Mouse (Mus musculus): ENCODE results near the gene Exosc9. TPM values are rescaled to one million over a fixed set of nuclear protein-coding genes. Genes with fewer than 3 reads are reported as not detected.

The Exosc9 gene
- polyA plus RNA-seq, 1 experiment from 2014 or later, result 69.1 TPM

- no peak for ATAC-seq
- H3K27ac ChIP-seq (ENCODE audit: low read length), result no peak overlapping the region
- H3K4me3 ChIP-seq (ENCODE audit: low read length), result no peak overlapping the region
- H3K4me2 ChIP-seq (ENCODE audit: low read depth, low read length), result no peak overlapping the region
- H3K9me3 ChIP-seq (ENCODE audit: control insufficient read depth, low read length), result 0 out of 2 replicates have a peak, but pooled peaks cover 9% of the 10 kb centered on the region
- 87% methylated on average over 6 of the region's 6 CpGs for WGBS
- peaks cover 9% of the 10 kb centered on the region for H3K4me1 ChIP-seq (ENCODE audit: control insufficient read depth, insufficient read depth, low read length)
- H3K27me3 ChIP-seq (replicated peaks; ENCODE audit: control insufficient read depth, insufficient read depth, low read length), result no peaks in the 10 kb centered on the region
- no peak overlapping the region for H3K9ac ChIP-seq (ENCODE audit: low read depth, low read length)
- H3K36me3 ChIP-seq (ENCODE audit: control insufficient read depth, insufficient read depth, low read length), result no peaks in the 10 kb centered on the region
Measured at GRCm38 (mm10) chr3:36530345-36530744, 22.1 kb upstream of the Exosc9 start.

GRCm38 (mm10) chr3:36530781-36531180, 21.6 kb upstream of the Exosc9 start:
- Histone ChIP-seq H3K27me3 (replicated peaks; ENCODE audit: control insufficient read depth, insufficient read depth, low read length) (no peaks in the 10 kb centered on the region), H3K9me3 (ENCODE audit: control insufficient read depth, low read length) (0 out of 2 replicates have a peak, but pooled peaks cover 9% of the 10 kb centered on the region), H3K4me3 (ENCODE audit: low read length) (no peak overlapping the region), H3K9ac (ENCODE audit: low read depth, low read length) (no peak overlapping the region), H3K36me3 (ENCODE audit: control insufficient read depth, insufficient read depth, low read length) (no peaks in the 10 kb centered on the region), H3K4me2 (ENCODE audit: low read depth, low read length) (no peak overlapping the region), H3K4me1 (ENCODE audit: control insufficient read depth, insufficient read depth, low read length) (peaks cover 9% of the 10 kb centered on the region), H3K27ac (ENCODE audit: low read length) (no peak overlapping the region)
- 90% methylated on average over 5 of the region's 5 CpGs for WGBS
- no peak for ATAC-seq

- H3K4me3 ChIP-seq (ENCODE audit: low read length), result no peak overlapping the region
- 0 out of 2 replicates have a peak, but pooled peaks cover 9% of the 10 kb centered on the region for H3K9me3 ChIP-seq (ENCODE audit: control insufficient read depth, low read length)
- H3K36me3 ChIP-seq (ENCODE audit: control insufficient read depth, insufficient read depth, low read length), result no peaks in the 10 kb centered on the region
- H3K4me2 ChIP-seq (ENCODE audit: low read depth, low read length), result no peak overlapping the region
- WGBS, result 52% methylated on average over 2 of the region's 2 CpGs
- no peaks in the 10 kb centered on the region for H3K27me3 ChIP-seq (replicated peaks; ENCODE audit: control insufficient read depth, insufficient read depth, low read length)
- no peak for ATAC-seq
- peaks cover 9% of the 10 kb centered on the region for H3K4me1 ChIP-seq (ENCODE audit: control insufficient read depth, insufficient read depth, low read length)
- no peak overlapping the region for H3K9ac ChIP-seq (ENCODE audit: low read depth, low read length)
- H3K27ac ChIP-seq (ENCODE audit: low read length), result no peak overlapping the region
Measured at GRCm38 (mm10) chr3:36531242-36531641, 21.2 kb upstream of the Exosc9 start.

GRCm38 (mm10) chr3:36531979-36532542, 20.3 kb upstream of the Exosc9 start:
- H3K27ac ChIP-seq (ENCODE audit: low read length), result 0 out of 2 replicates have a peak overlapping the region, but pooled peaks have one; percentile 27
- no peak for ATAC-seq
- H3K9ac ChIP-seq (ENCODE audit: low read depth, low read length), result peak overlapping the region; percentile 63

GRCm38 (mm10) chr3:36532738-36533137, 19.7 kb upstream of the Exosc9 start:
- peaks cover 9% of the 10 kb centered on the region for H3K4me1 ChIP-seq (ENCODE audit: control insufficient read depth, insufficient read depth, low read length)
- peak overlapping the region; percentile 90 for H3K27ac ChIP-seq (ENCODE audit: low read length)
- 0 out of 2 replicates have a peak, but pooled peaks cover 9% of the 10 kb centered on the region for H3K9me3 ChIP-seq (ENCODE audit: control insufficient read depth, low read length)
- no peaks in the 10 kb centered on the region for H3K36me3 ChIP-seq (ENCODE audit: control insufficient read depth, insufficient read depth, low read length)
- no peaks in the 10 kb centered on the region for H3K27me3 ChIP-seq (replicated peaks; ENCODE audit: control insufficient read depth, insufficient read depth, low read length)
- H3K4me2 ChIP-seq (ENCODE audit: low read depth, low read length), result peak overlapping the region; percentile 74; the same call in 1 of the 2 replicates
- no peak overlapping the region for H3K9ac ChIP-seq (ENCODE audit: low read depth, low read length)
- WGBS, result 29% methylated on average over 7 of the region's 7 CpGs
- peak; percentile 64 for ATAC-seq
- H3K4me3 ChIP-seq (ENCODE audit: low read length), result no peak overlapping the region

More at GRCm38 (mm10) chr3:36531979-36532542, 20.3 kb upstream of the Exosc9 start:
- Histone ChIP-seq H3K4me3 (ENCODE audit: low read length) (peak overlapping the region; percentile 44), H3K4me2 (ENCODE audit: low read depth, low read length) (peak overlapping the region; percentile 74), H3K36me3 (ENCODE audit: control insufficient read depth, insufficient read depth, low read length) (no peaks in the 10 kb centered on the region), H3K27me3 (replicated peaks; ENCODE audit: control insufficient read depth, insufficient read depth, low read length) (no peaks in the 10 kb centered on the region), H3K9me3 (ENCODE audit: control insufficient read depth, low read length) (0 out of 2 replicates have a peak, but pooled peaks cover 9% of the 10 kb centered on the region), H3K4me1 (ENCODE audit: control insufficient read depth, insufficient read depth, low read length) (peaks cover 9% of the 10 kb centered on the region)
- 5% methylated on average over 18 of the region's 18 CpGs for WGBS

- Histone ChIP-seq H3K27ac (ENCODE audit: low read length) (peak overlapping the region; percentile 90), H3K36me3 (ENCODE audit: control insufficient read depth, insufficient read depth, low read length) (no peaks in the 10 kb centered on the region), H3K9me3 (ENCODE audit: control insufficient read depth, low read length) (0 out of 2 replicates have a peak, but pooled peaks cover 9% of the 10 kb centered on the region), H3K9ac (ENCODE audit: low read depth, low read length) (no peak overlapping the region), H3K4me1 (ENCODE audit: control insufficient read depth, insufficient read depth, low read length) (peaks cover 9% of the 10 kb centered on the region), H3K27me3 (replicated peaks; ENCODE audit: control insufficient read depth, insufficient read depth, low read length) (no peaks in the 10 kb centered on the region), H3K4me2 (ENCODE audit: low read depth, low read length) (no peak overlapping the region), H3K4me3 (ENCODE audit: low read length) (no peak overlapping the region)
- peak; percentile 94 for ATAC-seq
- WGBS, result 7% methylated on average over 1 of the region's 1 CpGs
Measured at GRCm38 (mm10) chr3:36533201-36533672, 19.2 kb upstream of the Exosc9 start.

- H3K4me1 ChIP-seq (ENCODE audit: control insufficient read depth, insufficient read depth, low read length), result peaks cover 9% of the 10 kb centered on the region
- H3K4me2 ChIP-seq (ENCODE audit: low read depth, low read length), result no peak overlapping the region
- no peak overlapping the region for H3K9ac ChIP-seq (ENCODE audit: low read depth, low read length)
- ATAC-seq, result no peak
- no peak overlapping the region for H3K4me3 ChIP-seq (ENCODE audit: low read length)
- no peaks in the 10 kb centered on the region for H3K36me3 ChIP-seq (ENCODE audit: control insufficient read depth, insufficient read depth, low read length)
- H3K27ac ChIP-seq (ENCODE audit: low read length), result no peak overlapping the region
- 0 out of 2 replicates have a peak, but pooled peaks cover 9% of the 10 kb centered on the region for H3K9me3 ChIP-seq (ENCODE audit: control insufficient read depth, low read length)
- WGBS, result 90% methylated on average over 12 of the region's 12 CpGs
- H3K27me3 ChIP-seq (replicated peaks; ENCODE audit: control insufficient read depth, insufficient read depth, low read length), result no peaks in the 10 kb centered on the region
Measured at GRCm38 (mm10) chr3:36536041-36536440, 16.4 kb upstream of the Exosc9 start.

GRCm38 (mm10) chr3:36537701-36538470, 14.5 kb upstream of the Exosc9 start:
- H3K36me3 ChIP-seq (ENCODE audit: control insufficient read depth, insufficient read depth, low read length), result no peaks in the 10 kb centered on the region
- H3K4me2 ChIP-seq (ENCODE audit: low read depth, low read length), result no peak overlapping the region
- 0 out of 2 replicates have a peak, but pooled peaks cover 9% of the 10 kb centered on the region for H3K9me3 ChIP-seq (ENCODE audit: control insufficient read depth, low read length)
- no peak for ATAC-seq
- H3K27ac ChIP-seq (ENCODE audit: low read length), result no peak overlapping the region
- H3K27me3 ChIP-seq (replicated peaks; ENCODE audit: control insufficient read depth, insufficient read depth, low read length), result no peaks in the 10 kb centered on the region
- H3K4me1 ChIP-seq (ENCODE audit: control insufficient read depth, insufficient read depth, low read length), result peaks cover 6% of the 10 kb centered on the region
- H3K9ac ChIP-seq (ENCODE audit: low read depth, low read length), result no peak overlapping the region
- H3K4me3 ChIP-seq (ENCODE audit: low read length), result no peak overlapping the region
- WGBS, result 85% methylated on average over 4 of the region's 4 CpGs

GRCm38 (mm10) chr3:36540756-36541155, 11.7 kb upstream of the Exosc9 start:
- no peak overlapping the region for H3K27ac ChIP-seq (ENCODE audit: low read length)
- ATAC-seq, result no peak
- no peaks in the 10 kb centered on the region for H3K36me3 ChIP-seq (ENCODE audit: control insufficient read depth, insufficient read depth, low read length)
- H3K4me3 ChIP-seq (ENCODE audit: low read length), result no peak overlapping the region
- no peaks in the 10 kb centered on the region for H3K9me3 ChIP-seq (ENCODE audit: control insufficient read depth, low read length)
- H3K9ac ChIP-seq (ENCODE audit: low read depth, low read length), result no peak overlapping the region
- H3K4me1 ChIP-seq (ENCODE audit: control insufficient read depth, insufficient read depth, low read length), result no peaks in the 10 kb centered on the region
- no peak overlapping the region for H3K4me2 ChIP-seq (ENCODE audit: low read depth, low read length)
- H3K27me3 ChIP-seq (replicated peaks; ENCODE audit: control insufficient read depth, insufficient read depth, low read length), result no peaks in the 10 kb centered on the region
- WGBS, result 62% methylated on average over 2 of the region's 2 CpGs

Data from intestine, embryonic 16.5 days (tissue).